In genomic region chr6:100558057-100558456, GRCm38 (mm10) we compare ENCODE assay signal across 11 mouse cellular contexts.
DNase-seq lines count a peak whose midpoint lies in the region; ATAC-seq lines count a peak whose summit lies in the region.
"Had no signal": no experiment of that assay in that cellular context is flagged by ENCODE, and none has a peak within 500 bp of the region (broad histone marks: within the 10 kb centered on the region; RNA-seq: fewer than 3 reads in every experiment).

No protein-coding gene starts in this region.

- H3K4me3 ChIP-seq in hindbrain, embryonic 13.5 days = no peak overlapping the region
- H3K4me3 ChIP-seq in hindbrain, embryonic 11.5 days (ENCODE audit: low read depth, low read length) = no peak overlapping the region
- H3K4me3 ChIP-seq in forebrain, embryonic 15.5 days = no peak overlapping the region
- H3K4me3 ChIP-seq: embryonic facial prominence, embryonic 15.5 days; midbrain, embryonic 15.5 days had no signal

- peaks cover 26% of the 10 kb centered on the region for H3K4me1 ChIP-seq in hindbrain, embryonic 13.5 days (replicated peaks)
- H3K4me1 ChIP-seq in hindbrain, embryonic 11.5 days (replicated peaks; ENCODE audit: control insufficient read depth, insufficient read depth, low read length) = peaks cover 7% of the 10 kb centered on the region; the same call in 1 of the 2 replicates
- H3K4me1 ChIP-seq in forebrain, embryonic 15.5 days = peaks cover 13% of the 10 kb centered on the region

- no peak overlapping the region for H3K9ac ChIP-seq in hindbrain, embryonic 13.5 days
- no peak overlapping the region for H3K9ac ChIP-seq in hindbrain, embryonic 11.5 days (ENCODE audit: low read depth, low read length)
- no peak overlapping the region for H3K9ac ChIP-seq in forebrain, embryonic 15.5 days (replicated peaks)
- H3K9ac ChIP-seq: embryonic facial prominence, embryonic 15.5 days; midbrain, embryonic 15.5 days had no signal

- peaks cover 71% of the 10 kb centered on the region for H3K27me3 ChIP-seq in hindbrain, embryonic 13.5 days
- H3K27me3 ChIP-seq in hindbrain, embryonic 11.5 days (ENCODE audit: control insufficient read depth, insufficient read depth, low read length) = peaks cover 11% of the 10 kb centered on the region
- no peaks in the 10 kb centered on the region for H3K27me3 ChIP-seq in forebrain, embryonic 15.5 days

- no peaks in the 10 kb centered on the region for H3K36me3 ChIP-seq in hindbrain, embryonic 13.5 days
- no peaks in the 10 kb centered on the region for H3K36me3 ChIP-seq in hindbrain, embryonic 11.5 days (ENCODE audit: control insufficient read depth, insufficient read depth, low read length)
- H3K36me3 ChIP-seq in forebrain, embryonic 15.5 days = no peaks in the 10 kb centered on the region
- H3K36me3 ChIP-seq: embryonic facial prominence, embryonic 15.5 days; midbrain, embryonic 15.5 days had no signal

- DNase-seq in hindbrain, embryonic 11.5 days (ENCODE audit: low spot score) = no peak
- DNase-seq in layer of hippocampus, adult 9-11 months = peak; percentile 87
- DNase-seq in right cerebral cortex, postnatal 14 days = peak; percentile 63
- DNase-seq in embryo, embryonic 11 days = no peak
- DNase-seq in ovary, postnatal 10 days (ENCODE audit: low spot score) = no peak
- no peak for DNase-seq in kidney, adult 18-20 months
- DNase-seq: liver had no signal

- H3K27ac ChIP-seq in hindbrain, embryonic 13.5 days = peak overlapping the region; percentile 36; the same call in 1 of the 2 replicates
- H3K27ac ChIP-seq in hindbrain, embryonic 11.5 days (ENCODE audit: low read depth, low read length) = no peak overlapping the region
- 0 out of 2 replicates have a peak overlapping the region, but pooled peaks have one; percentile 20 for H3K27ac ChIP-seq in forebrain, embryonic 15.5 days (replicated peaks)
- H3K27ac ChIP-seq: embryonic facial prominence, embryonic 15.5 days; midbrain, embryonic 15.5 days had no signal

- 45% methylated on average over 8 of the region's 8 CpGs for WGBS in hindbrain, embryonic 13.5 days
- 44% methylated on average over 8 of the region's 8 CpGs for WGBS in hindbrain, embryonic 11.5 days
- WGBS in forebrain, embryonic 15.5 days = 48% methylated on average over 8 of the region's 8 CpGs

- H3K4me2 ChIP-seq in hindbrain, embryonic 13.5 days = no peak overlapping the region
- H3K4me2 ChIP-seq in hindbrain, embryonic 11.5 days (replicated peaks; ENCODE audit: low read depth, low read length) = no peak overlapping the region
- H3K4me2 ChIP-seq in forebrain, embryonic 15.5 days (replicated peaks) = no peak overlapping the region
- H3K4me2 ChIP-seq: embryonic facial prominence, embryonic 15.5 days; midbrain, embryonic 15.5 days had no signal

- peak; percentile 46; the same call in 1 of the 2 replicates for ATAC-seq in hindbrain, embryonic 13.5 days (ENCODE audit: low FRiP score)
- ATAC-seq in hindbrain, embryonic 11.5 days (ENCODE audit: low FRiP score) = no peak
- no peak; the same call in 1 of the 2 replicates for ATAC-seq in forebrain, embryonic 15.5 days (replicated peaks)
- ATAC-seq: midbrain, embryonic 15.5 days had no signal

- H3K9me3 ChIP-seq in hindbrain, embryonic 13.5 days = no peaks in the 10 kb centered on the region
- H3K9me3 ChIP-seq in hindbrain, embryonic 11.5 days (ENCODE audit: control insufficient read depth, low read length) = no peaks in the 10 kb centered on the region
- H3K9me3 ChIP-seq in forebrain, embryonic 15.5 days = no peaks in the 10 kb centered on the region
- H3K9me3 ChIP-seq: embryonic facial prominence, embryonic 15.5 days; midbrain, embryonic 15.5 days had no signal

Comparison
In these comparisons a context has a peak if more than half of its experiments do, and no peak if none do; other contexts are left out.
1. DNase-seq: peak in layer of hippocampus, adult 9-11 months (single experiment) and right cerebral cortex, postnatal 14 days (single experiment); none in hindbrain, embryonic 11.5 days (single experiment), embryo, embryonic 11 days (single experiment), ovary, postnatal 10 days (single experiment) and kidney, adult 18-20 months (single experiment).